Mouse (Mus musculus) forebrain, embryonic 11.5 days (tissue): ENCODE measurements at regions not wholly inside any gene's neighbourhood (a gene's known extent, or its start where the extent isn't known, plus 50 kb on each side); places are given as distances from the start of the nearest gene placed in this dataset.
"Not testable (repeated sequence)": the region's sequence is repeated elsewhere in the genome, so short reads cannot be mapped to it uniquely, and the experiment has no call there.

Source experiments
- ATAC-seq: fragments of 200-750 bp; cut with Nextera tagmentation; replicated peaks from 2 replicates; pipeline ENCODE4 v1.8.0; 2017; ENCODE audit warnings: moderate TSS enrichment; ENCODE audit not compliant: low FRiP score
- DNase-seq: peaks from one replicate; pipeline ENCODE4 v3.0.0-alpha.2; 2017; ENCODE audit warnings: low spot score
- H3K27ac ChIP-seq: fragments of 300-500 bp; sonication (generic); 2 replicates; pipeline ENCODE4 v1.5.1; 2014; ENCODE audit warnings: low read depth, low read length
- H3K27me3 ChIP-seq: fragments of 300-500 bp; sonication (generic); 2 replicates; pipeline ENCODE4 v1.6.1; 2014; ENCODE audit warnings: mild to moderate bottlenecking, low read length, mixed read lengths; ENCODE audit not compliant: control insufficient read depth, insufficient read depth
- H3K36me3 ChIP-seq: fragments of 300-500 bp; sonication (generic); 2 replicates; pipeline ENCODE4 v1.6.1; 2014; ENCODE audit warnings: mild to moderate bottlenecking, low read length, moderate library complexity, mixed read lengths; ENCODE audit not compliant: control insufficient read depth, insufficient read depth
- H3K4me1 ChIP-seq: fragments of 300-500 bp; sonication (generic); replicated peaks from 2 replicates; pipeline ENCODE4 v1.6.1; 2014; ENCODE audit warnings: low read length, mixed read lengths; ENCODE audit not compliant: control insufficient read depth, insufficient read depth
- H3K4me2 ChIP-seq: fragments of 300-500 bp; sonication (generic); 2 replicates; pipeline ENCODE4 v1.6.1; 2014; ENCODE audit warnings: low read depth, mild to moderate bottlenecking, low read length, moderate library complexity, mixed read lengths; ENCODE audit not compliant: severe bottlenecking
- H3K4me3 ChIP-seq: fragments of 300-500 bp; sonication (generic); 2 replicates; pipeline ENCODE4 v1.5.1; 2014; ENCODE audit warnings: low read depth, low read length
- H3K9ac ChIP-seq: fragments of 300-500 bp; sonication (generic); 2 replicates; pipeline ENCODE4 v1.6.1; 2014; ENCODE audit warnings: low read length
- H3K9me3 ChIP-seq: fragments of 300-500 bp; sonication (generic); 2 replicates; pipeline ENCODE4 v1.6.1; 2016; ENCODE audit warnings: low read length, mixed read lengths; ENCODE audit not compliant: control insufficient read depth
- WGBS: fragments of 180-500 bp; shearing (Covaris S2); extraction: QIAGEN DNeasy Blood & Tissue Kit; methylation state at CpG from one replicate; pipeline ENCODE4 v1.1.7; 2014; 5-methylcytosine and 5-hydroxymethylcytosine counted together

GRCm38 (mm10) chr4:3068306-3069223, 98.6 kb upstream of the Vmn1r2 start:
- ATAC-seq (peak; percentile 13), DNase-seq (peak; percentile 51)
- Histone ChIP-seq H3K4me2 (no peak overlapping the region), H3K36me3 (no peaks in the 10 kb centered on the region; the same call in 1 of the 2 replicates), H3K27ac (no peak overlapping the region), H3K27me3 (no peaks in the 10 kb centered on the region), H3K9me3 (peaks cover 72% of the 10 kb centered on the region), H3K4me1 (no peaks in the 10 kb centered on the region), H3K4me3 (no peak overlapping the region), H3K9ac (no peak overlapping the region)
- 85% methylated on average over 6 of the region's 6 CpGs for WGBS

- Histone ChIP-seq H3K9me3 (peaks cover 65% of the 10 kb centered on the region), H3K27ac (no peak overlapping the region), H3K36me3 (no peaks in the 10 kb centered on the region; the same call in 1 of the 2 replicates), H3K4me2 (no peak overlapping the region), H3K4me3 (no peak overlapping the region), H3K4me1 (no peaks in the 10 kb centered on the region), H3K9ac (no peak overlapping the region), H3K27me3 (no peaks in the 10 kb centered on the region)
- 62% methylated on average over 1 of the region's 1 CpGs for WGBS
- DNase-seq = peak; percentile 50
- peak; percentile 28 for ATAC-seq
Observed at GRCm38 (mm10) chr4:3069341-3069740, 97.8 kb upstream of the Vmn1r2 start.

- H3K36me3 ChIP-seq, ATAC-seq, H3K27ac ChIP-seq, H3K27me3 ChIP-seq, H3K9ac ChIP-seq, DNase-seq, H3K4me2 ChIP-seq, H3K4me3 ChIP-seq, H3K4me1 ChIP-seq: not testable (repeated sequence)
- WGBS = 70% methylated on average over 6 of the region's 6 CpGs
- peaks cover 45% of the 10 kb centered on the region for H3K9me3 ChIP-seq
Observed at GRCm38 (mm10) chr4:3071326-3071725, 95.8 kb upstream of the Vmn1r2 start.

- ATAC-seq = 0 out of 2 replicates have a peak, but pooled peaks have one; percentile 6
- Histone ChIP-seq H3K4me2 (no peak overlapping the region), H3K36me3 (peaks cover 3% of the 10 kb centered on the region; the same call in 1 of the 2 replicates), H3K4me1 (no peaks in the 10 kb centered on the region), H3K27me3 (no peaks in the 10 kb centered on the region), H3K27ac (no peak overlapping the region), H3K9ac (no peak overlapping the region), H3K9me3 (peaks cover 59% of the 10 kb centered on the region), H3K4me3 (no peak overlapping the region)
- 96% methylated on average over 1 of the region's 1 CpGs for WGBS
- peak; percentile 48 for DNase-seq
Observed at GRCm38 (mm10) chr4:3079901-3080300, 87.2 kb upstream of the Vmn1r2 start.

GRCm38 (mm10) chr4:3080385-3081125, 86.6 kb upstream of the Vmn1r2 start:
- Histone ChIP-seq H3K27ac (no peak overlapping the region), H3K4me2 (no peak overlapping the region), H3K9ac (no peak overlapping the region), H3K36me3 (peaks cover 3% of the 10 kb centered on the region; the same call in 1 of the 2 replicates), H3K4me3 (no peak overlapping the region), H3K4me1 (no peaks in the 10 kb centered on the region), H3K9me3 (peaks cover 65% of the 10 kb centered on the region), H3K27me3 (no peaks in the 10 kb centered on the region)
- ATAC-seq = peak; percentile 23
- WGBS = 58% methylated on average over 7 of the region's 7 CpGs
- peak; percentile 58 for DNase-seq

GRCm38 (mm10) chr4:3081148-3081952, 85.8 kb upstream of the Vmn1r2 start:
- peak; percentile 14 for ATAC-seq
- DNase-seq = peak; percentile 53
- WGBS = 64% methylated on average over 6 of the region's 6 CpGs

GRCm38 (mm10) chr4:3081953-3082950, 84.9 kb upstream of the Vmn1r2 start:
- peaks cover 3% of the 10 kb centered on the region; the same call in 1 of the 2 replicates for H3K36me3 ChIP-seq
- no peaks in the 10 kb centered on the region for H3K4me1 ChIP-seq
- no peak overlapping the region for H3K27ac ChIP-seq
- 79% methylated on average over 3 of the region's 3 CpGs for WGBS
- DNase-seq = peak; percentile 57
- H3K27me3 ChIP-seq = no peaks in the 10 kb centered on the region
- H3K4me2 ChIP-seq = no peak overlapping the region
- H3K4me3 ChIP-seq = no peak overlapping the region
- ATAC-seq = peak; percentile 11; the same call in 1 of the 2 replicates
- no peak overlapping the region for H3K9ac ChIP-seq
- H3K9me3 ChIP-seq = peaks cover 75% of the 10 kb centered on the region

More at GRCm38 (mm10) chr4:3081148-3081952, 85.8 kb upstream of the Vmn1r2 start:
- Histone ChIP-seq H3K36me3 (peaks cover 3% of the 10 kb centered on the region; the same call in 1 of the 2 replicates), H3K4me2 (no peak overlapping the region), H3K27me3 (no peaks in the 10 kb centered on the region), H3K9me3 (peaks cover 72% of the 10 kb centered on the region), H3K4me3 (no peak overlapping the region), H3K27ac (no peak overlapping the region), H3K4me1 (no peaks in the 10 kb centered on the region), H3K9ac (no peak overlapping the region)
